In the genomic region with DNA sequence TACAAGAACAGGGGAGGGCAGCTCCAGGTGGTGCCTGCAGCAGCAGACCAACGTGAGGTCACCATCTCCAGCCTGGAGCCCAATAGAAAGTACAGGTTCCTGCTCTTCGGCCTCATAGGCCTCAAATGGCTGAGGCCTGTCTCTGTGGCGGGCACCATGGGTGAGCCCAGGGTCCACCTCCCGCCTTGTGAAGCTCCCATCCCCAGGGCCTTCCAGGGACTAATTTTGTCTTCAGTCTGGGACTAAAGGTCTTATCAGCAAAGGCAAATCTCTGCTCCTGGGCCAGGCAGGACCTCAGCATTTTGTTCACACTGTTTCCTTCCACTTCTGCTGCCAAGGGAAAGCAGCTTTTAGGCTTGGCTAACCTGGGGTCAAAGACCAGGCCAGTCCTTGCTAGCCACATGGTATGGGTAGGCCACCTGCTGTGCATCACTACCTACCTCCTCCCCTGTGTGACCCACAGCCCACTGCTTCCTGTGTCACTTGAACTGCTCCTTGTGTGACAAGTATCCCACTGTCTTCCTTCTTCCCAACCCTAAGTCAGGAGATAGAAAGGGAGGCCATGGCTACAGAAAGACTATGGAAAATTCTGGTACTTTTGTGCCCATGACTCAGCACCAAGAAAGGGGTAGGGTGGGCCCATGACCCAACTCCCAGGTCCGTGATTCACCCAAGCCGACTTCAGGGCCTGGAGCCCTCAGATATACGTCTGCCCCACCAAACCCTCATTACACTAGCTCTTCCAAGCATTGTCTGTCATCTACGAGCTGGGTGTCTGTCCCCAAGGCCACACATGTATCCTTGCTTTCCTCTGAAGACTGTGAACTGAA, we compare ENCODE assay signal across 22 mouse cellular contexts. TPM values are rescaled to one million over a fixed set of nuclear protein-coding genes. Genes with fewer than 3 reads are reported as not detected.
DNase-seq lines count a peak whose midpoint lies in the region; ATAC-seq and TF ChIP-seq lines count a peak whose summit lies in the region.
"Had no signal": no experiment of that assay in that cellular context is flagged by ENCODE, and none has a peak within 500 bp of the region (broad histone marks: within the 10 kb centered on the region; RNA-seq: fewer than 3 reads in every experiment).

No protein-coding gene starts in this region.

- no peaks in the 10 kb centered on the region for H3K36me3 ChIP-seq in stomach, postnatal 0 days (ENCODE audit: control insufficient read depth, insufficient read depth, low read length)
- H3K36me3 ChIP-seq: embryonic facial prominence, embryonic 10.5 days; hindbrain, embryonic 12.5 days had no signal

- no peaks in the 10 kb centered on the region for H3K4me1 ChIP-seq in stomach, postnatal 0 days (replicated peaks; ENCODE audit: control insufficient read depth, insufficient read depth)
- H3K4me1 ChIP-seq: embryonic facial prominence, embryonic 10.5 days; forebrain, embryonic 13.5 days; hindbrain, embryonic 12.5 days had no signal

- H3K27me3 ChIP-seq in stomach, postnatal 0 days (ENCODE audit: control insufficient read depth, insufficient read depth, low read length): no peaks in the 10 kb centered on the region
- H3K27me3 ChIP-seq: forebrain, embryonic 13.5 days; hindbrain, embryonic 12.5 days; Patski had no signal

- ATAC-seq in stomach, postnatal 0 days (ENCODE audit: low FRiP score, low TSS enrichment): no peak
- ATAC-seq: activated CD4-positive, CD25-positive, alpha-beta regulatory T cell, adult 4 months; forebrain, embryonic 13.5 days; forebrain, postnatal 0 days; hindbrain, embryonic 16.5 days; inflammation-experienced regulatory T-cells, adult 6 months; intestine, postnatal 0 days; Patski had no signal

- WGBS in stomach, postnatal 0 days: 82% methylated on average over 8 of the region's 8 CpGs

- TF ChIP-seq EP300 in stomach, postnatal 0 days (optimal IDR thresholded peaks at IDR 0.05): no peak

- TF ChIP-seq CTCF in stomach, postnatal 0 days (IDR thresholded peaks at IDR 0.05; ENCODE audit: low read depth): no peak

- H3K4me2 ChIP-seq in stomach, postnatal 0 days (replicated peaks; ENCODE audit: low read depth): no peak overlapping the region
- H3K4me2 ChIP-seq: forebrain, embryonic 13.5 days; hindbrain, embryonic 12.5 days had no signal

- DNase-seq in heart, adult 11 months: peak; percentile 75
- DNase-seq in heart, postnatal 25 days (ENCODE audit: low spot score): no peak
- DNase-seq in kidney, adult 9 months: peak; percentile 11
- DNase-seq in kidney, postnatal 25 days: no peak
- peak; percentile 78 for DNase-seq in adrenal gland, postnatal 10 days
- peak; percentile 2 for DNase-seq in stomach, postnatal 0 days (ENCODE audit: low spot score)
- DNase-seq in thymus, postnatal 4 days: no peak

- no peak overlapping the region for H3K27ac ChIP-seq in stomach, postnatal 0 days (replicated peaks)
- H3K27ac ChIP-seq: embryonic facial prominence, embryonic 10.5 days; forebrain, embryonic 13.5 days; hindbrain, embryonic 12.5 days had no signal

- no peaks in the 10 kb centered on the region for H3K9me3 ChIP-seq in stomach, postnatal 0 days (ENCODE audit: control insufficient read depth, low read length)
- H3K9me3 ChIP-seq: hindbrain, embryonic 12.5 days had no signal

- no peak overlapping the region for H3K4me3 ChIP-seq in stomach, postnatal 0 days (ENCODE audit: low read depth, low read length)
- H3K4me3 ChIP-seq: embryonic facial prominence, embryonic 10.5 days; forebrain, embryonic 13.5 days; hindbrain, embryonic 12.5 days had no signal

- intact Hi-C loops in heart, postnatal 25 days (cut with DNase I): loop anchor here (5.0 kb wide), 1 partner anchor 79 kb away; no protein-coding TSS in a partner anchor

- H3K9ac ChIP-seq in stomach, postnatal 0 days (ENCODE audit: low read length): no peak overlapping the region
- H3K9ac ChIP-seq: forebrain, embryonic 13.5 days; forebrain, postnatal 0 days; hindbrain, embryonic 12.5 days had no signal

RNA-seq across cellular contexts. Expression of gene Cyp21a1, which starts 7.8 kb away (rescaled TPM):
- total RNA-seq in heart, postnatal 25 days (2021): not detected
- total RNA-seq in adrenal gland, postnatal 10 days (2021): 1,000 to 10,000 TPM; 2,477 to 2,588 TPM
- polyA plus RNA-seq in stomach, postnatal 0 days (2015; fragmentation: Nextera tagmentation; extraction: Ambion mirVana): 0.06 TPM in 1 of 2 replicates, not detected in the other
- total RNA-seq: CH12.LX; forebrain, postnatal 0 days; granulocyte monocyte progenitor cell, adult 5-6 weeks; heart, postnatal 36 days had no signal
- polyA plus RNA-seq: activated CD4-positive, CD25-positive, alpha-beta regulatory T cell, adult 4 months; cerebellum, adult 2 months; embryonic facial prominence, embryonic 10.5 days; embryonic facial prominence, embryonic 14.5 days; forebrain, embryonic 13.5 days; forebrain, postnatal 0 days; heart, embryonic 16.5 days; hindbrain, embryonic 12.5 days; hindbrain, embryonic 16.5 days; inflammation-experienced regulatory T-cells, adult 6 months; Patski had no signal

RNA-seq across cellular contexts. Expression of gene Stk19, which starts 40.2 kb away (rescaled TPM):
- 10 to 100 TPM in 1 of 2 experiments, 1 to 10 TPM in 1; 9.4 to 12.7 TPM for total RNA-seq in heart, postnatal 25 days (2021)
- 10 to 100 TPM; 31.8 to 33.0 TPM for total RNA-seq in adrenal gland, postnatal 10 days (2021)
- polyA plus RNA-seq in stomach, postnatal 0 days (2015; fragmentation: Nextera tagmentation; extraction: Ambion mirVana): 20.8 and 23.1 TPM in 2 replicates

RNA-seq across cellular contexts. Expression of gene Dxo, which starts 40.3 kb away (rescaled TPM):
- 10 to 100 TPM; 11.1 to 11.6 TPM for total RNA-seq in heart, postnatal 25 days (2021)
- total RNA-seq in adrenal gland, postnatal 10 days (2021): 10 to 100 TPM; 45.1 to 52.2 TPM
- 29.6 and 32.2 TPM in 2 replicates for polyA plus RNA-seq in stomach, postnatal 0 days (2015; fragmentation: Nextera tagmentation; extraction: Ambion mirVana)

RNA-seq across cellular contexts. Expression of gene C4b, which starts 52.8 kb away (rescaled TPM):
- total RNA-seq in heart, postnatal 25 days (2021): 10 to 100 TPM; 15.0 to 23.3 TPM
- total RNA-seq in adrenal gland, postnatal 10 days (2021): 100 to 1,000 TPM in 1 of 2 experiments, 10 to 100 TPM in 1; 88.4 to 156 TPM
- polyA plus RNA-seq in stomach, postnatal 0 days (2015; fragmentation: Nextera tagmentation; extraction: Ambion mirVana): 0.73 and 1.3 TPM in 2 replicates
- total RNA-seq: CH12.LX; granulocyte monocyte progenitor cell, adult 5-6 weeks had no signal
- polyA plus RNA-seq: activated CD4-positive, CD25-positive, alpha-beta regulatory T cell, adult 4 months; embryonic facial prominence, embryonic 10.5 days; forebrain, embryonic 13.5 days; hindbrain, embryonic 12.5 days had no signal

RNA-seq across cellular contexts. Expression of gene Skiv2l, which starts 53.5 kb away (rescaled TPM):
- 10 to 100 TPM; 18.4 to 22.6 TPM for total RNA-seq in heart, postnatal 25 days (2021)
- total RNA-seq in adrenal gland, postnatal 10 days (2021): 10 to 100 TPM; 49.2 to 60.8 TPM
- polyA plus RNA-seq in stomach, postnatal 0 days (2015; fragmentation: Nextera tagmentation; extraction: Ambion mirVana): 22.5 and 23.6 TPM in 2 replicates

Comparison
In these comparisons a context has a peak if more than half of its experiments do, and no peak if none do; other contexts are left out.
1. DNase-seq: peak in heart, adult 11 months (single experiment), kidney, adult 9 months (single experiment), adrenal gland, postnatal 10 days (single experiment) and stomach, postnatal 0 days (single experiment); none in heart, postnatal 25 days (single experiment), kidney, postnatal 25 days (0 of 2) and thymus, postnatal 4 days (single experiment).
2. RNA of gene Cyp21a1, which starts 7.8 kb away (total RNA-seq): 2,477 to 2,588 TPM in adrenal gland, postnatal 10 days; not detected in heart, postnatal 25 days; every median in the first group is over 1,000 times any median in the second.